Mouse (Mus musculus): ENCODE results near the gene Emb. TPM values are rescaled to one million over a fixed set of nuclear protein-coding genes. Genes with fewer than 3 reads are reported as not detected.

The Emb gene
- total RNA-seq, 4 experiments from 2014 or later = 10.2 to 13.8 (median 12.2) TPM

DNA sequence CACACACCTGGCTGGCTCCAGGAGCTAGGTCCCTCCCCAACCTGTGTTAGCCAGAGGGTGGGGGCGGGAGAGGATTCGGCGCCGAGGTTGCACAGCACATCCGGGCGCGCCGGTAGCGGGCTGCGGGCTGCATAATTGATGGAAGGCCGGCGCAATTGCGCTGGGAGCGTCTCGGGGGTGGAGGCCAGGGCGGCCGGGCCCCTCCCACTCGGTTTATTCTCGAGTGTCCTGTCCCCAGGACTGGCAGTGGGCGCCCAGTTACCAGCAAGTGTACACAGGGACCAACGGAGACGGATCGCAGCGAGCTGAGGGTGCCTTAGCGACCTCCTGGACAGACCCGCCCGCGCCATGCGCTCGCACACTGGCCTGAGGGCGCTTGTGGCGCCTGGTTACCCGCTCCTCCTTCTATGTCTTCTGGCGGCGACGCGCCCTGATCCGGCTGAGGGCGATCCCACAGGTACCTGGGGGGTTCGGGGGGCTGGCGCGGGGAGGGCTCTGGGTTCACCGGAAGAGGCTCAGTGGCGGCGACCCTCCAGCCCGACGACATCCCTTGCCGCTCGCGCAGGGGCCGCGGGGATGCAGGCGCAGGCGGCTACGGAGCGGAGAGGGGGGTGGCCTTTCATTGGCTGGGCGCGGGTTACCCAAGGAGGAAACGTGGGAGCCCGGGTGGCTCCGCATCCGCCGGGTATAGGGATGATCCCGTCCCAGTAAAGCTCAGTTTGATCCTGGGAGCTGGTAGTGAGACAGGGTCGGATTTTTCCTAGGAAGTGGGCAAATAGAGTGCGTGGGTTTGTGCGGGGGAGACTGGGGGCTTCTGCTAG, 12.4 kb downstream of the Emb start, which contains the start of gene Gm17509:
Gene Gm17509 (minus strand): TSS at position 575 of the 821 bp plus-strand sequence.
- no peak for DNase-seq (ENCODE audit: low spot score in 2 of 2)

DNA sequence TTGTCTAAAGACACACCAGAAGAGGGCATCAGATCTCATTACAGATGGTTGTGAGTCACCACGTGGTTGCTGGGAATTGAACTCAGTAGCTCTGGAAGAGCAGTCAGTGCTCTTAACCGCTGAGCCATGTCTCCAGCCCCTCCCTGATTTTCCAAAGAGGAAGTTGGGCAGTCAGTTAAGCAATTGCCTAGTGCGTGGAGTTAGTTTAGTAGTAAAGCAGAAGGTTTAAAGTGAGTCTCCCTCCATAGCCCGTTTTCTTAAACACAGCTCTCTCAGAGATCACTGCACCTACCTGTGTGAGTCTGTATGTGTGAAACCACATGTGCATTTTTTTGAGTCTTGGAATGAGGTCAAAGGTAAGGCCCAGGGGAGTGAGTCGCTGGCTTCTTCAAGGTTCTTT, 14.8 kb downstream of the Emb start:
- no peak for DNase-seq (ENCODE audit: low spot score in 2 of 2)

DNA sequence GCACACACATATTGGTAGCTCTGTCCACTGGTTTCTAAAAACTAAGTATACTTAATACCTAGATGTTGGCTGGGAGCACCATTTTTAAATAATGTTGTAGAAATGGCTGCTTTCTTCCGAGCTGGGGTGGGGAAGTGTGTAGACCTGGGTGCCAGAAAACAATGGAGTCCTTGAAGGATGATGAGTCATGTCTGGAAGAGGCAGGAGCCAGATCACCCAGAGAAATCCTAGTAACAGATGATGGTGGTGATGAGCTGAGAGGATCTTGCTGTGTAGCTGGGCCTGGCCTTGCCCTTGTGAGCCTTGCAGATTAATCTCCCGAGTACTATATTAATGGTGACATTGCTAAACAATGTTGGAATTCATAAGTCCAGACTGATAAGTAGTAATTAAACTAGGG, 16.6 kb downstream of the Emb start:
- DNase-seq (ENCODE audit: low spot score in 2 of 2) = no peak

DNA sequence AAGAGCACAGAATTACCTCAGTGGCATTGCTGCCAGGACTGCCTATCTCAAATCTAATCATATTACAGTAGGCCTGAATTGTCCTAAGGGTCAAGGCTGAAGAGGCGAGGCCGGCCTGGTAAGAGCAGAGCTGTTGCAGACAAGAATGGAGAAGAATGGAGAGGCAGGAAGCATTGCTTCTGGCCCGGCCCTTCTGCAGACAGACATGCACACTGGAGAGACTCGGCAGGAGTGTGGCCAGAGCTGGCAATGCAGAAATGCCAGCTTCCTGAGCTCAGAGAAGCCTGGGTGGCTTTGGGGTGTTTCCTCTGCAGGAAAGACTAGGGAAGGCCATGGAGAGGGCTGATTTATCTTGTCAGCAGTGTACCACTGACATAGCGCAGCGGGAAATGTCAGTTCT, 17.2 kb downstream of the Emb start:
- DNase-seq (ENCODE audit: low spot score in 2 of 2) = no peak

DNA sequence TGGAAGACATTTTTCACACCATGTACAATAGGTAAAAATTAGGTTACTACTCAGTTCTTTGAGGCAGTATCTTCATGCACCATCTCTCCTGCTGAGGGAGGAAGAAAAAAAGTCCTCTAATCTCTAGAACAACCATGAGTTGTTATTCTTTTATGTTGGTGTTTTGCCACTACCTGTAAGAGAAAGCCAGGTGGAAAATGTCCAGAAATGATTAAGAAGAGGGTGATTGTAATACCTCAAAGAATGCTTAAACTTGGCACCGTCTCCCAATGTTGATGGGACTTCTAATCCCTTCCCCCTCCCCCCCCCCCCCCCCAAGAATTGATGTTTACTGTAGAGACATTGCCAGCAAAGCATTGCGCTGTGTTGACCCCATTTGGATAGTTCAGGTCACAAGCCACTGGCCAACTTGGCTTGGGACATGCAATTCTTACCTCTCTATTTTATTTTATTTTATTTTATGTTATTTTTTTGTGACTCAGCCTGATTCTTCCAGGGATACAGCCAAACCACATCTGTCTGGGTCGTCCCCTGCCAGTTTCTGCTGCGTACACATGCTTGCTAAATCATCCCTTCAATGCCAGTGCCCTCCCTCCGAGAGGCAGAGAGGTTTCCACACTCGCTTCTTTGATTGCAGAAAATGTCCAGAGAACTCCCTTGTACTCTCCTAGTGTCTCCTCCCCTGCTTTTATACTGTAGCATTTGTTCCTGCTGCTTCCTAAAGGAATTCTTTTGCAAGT, 22.2 kb downstream of the Emb start:
- DNase-seq (ENCODE audit: low spot score in 2 of 2) = no peak

DNA sequence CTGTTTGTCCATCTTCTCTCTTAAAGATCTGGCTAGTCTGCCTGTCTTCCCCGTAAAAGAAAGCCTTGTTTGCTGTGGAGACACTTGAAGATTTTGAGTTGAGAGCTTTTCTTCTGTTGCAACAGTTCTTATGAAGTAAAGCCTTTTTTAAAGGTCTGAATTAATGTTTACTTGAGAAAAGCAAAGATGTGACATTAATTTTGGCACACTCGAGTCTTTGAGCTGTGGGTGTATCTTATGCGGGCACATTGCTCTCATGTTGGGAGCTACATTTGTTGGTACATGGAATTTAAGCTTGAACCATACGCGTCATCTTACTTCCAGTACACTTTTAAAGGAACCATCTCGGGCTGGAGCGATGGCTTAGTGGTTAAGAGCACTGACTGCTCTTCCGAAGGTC, 25.5 kb downstream of the Emb start:
- no peak for DNase-seq (ENCODE audit: low spot score in 2 of 2)

DNA sequence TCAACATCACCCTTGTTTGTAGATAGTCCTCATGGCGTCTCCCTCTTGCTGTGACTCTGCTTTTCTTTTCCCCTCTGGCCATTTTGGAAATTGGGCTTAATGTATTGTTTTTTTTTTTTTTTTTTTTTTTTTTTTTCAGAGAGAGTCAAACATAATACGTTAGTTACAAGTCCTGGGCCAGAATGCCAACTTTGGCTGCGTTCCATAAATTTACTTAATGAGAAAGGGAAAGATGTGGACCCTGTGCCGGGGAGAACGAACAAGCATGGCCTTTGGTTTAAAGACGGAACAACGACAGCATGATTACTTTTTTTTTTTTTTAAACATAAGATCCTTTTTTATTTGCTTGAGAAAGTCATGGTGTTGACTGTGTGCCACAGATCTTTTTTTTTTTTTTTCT, 26.1 kb downstream of the Emb start:
- DNase-seq (ENCODE audit: low spot score in 2 of 2) = no peak

DNA sequence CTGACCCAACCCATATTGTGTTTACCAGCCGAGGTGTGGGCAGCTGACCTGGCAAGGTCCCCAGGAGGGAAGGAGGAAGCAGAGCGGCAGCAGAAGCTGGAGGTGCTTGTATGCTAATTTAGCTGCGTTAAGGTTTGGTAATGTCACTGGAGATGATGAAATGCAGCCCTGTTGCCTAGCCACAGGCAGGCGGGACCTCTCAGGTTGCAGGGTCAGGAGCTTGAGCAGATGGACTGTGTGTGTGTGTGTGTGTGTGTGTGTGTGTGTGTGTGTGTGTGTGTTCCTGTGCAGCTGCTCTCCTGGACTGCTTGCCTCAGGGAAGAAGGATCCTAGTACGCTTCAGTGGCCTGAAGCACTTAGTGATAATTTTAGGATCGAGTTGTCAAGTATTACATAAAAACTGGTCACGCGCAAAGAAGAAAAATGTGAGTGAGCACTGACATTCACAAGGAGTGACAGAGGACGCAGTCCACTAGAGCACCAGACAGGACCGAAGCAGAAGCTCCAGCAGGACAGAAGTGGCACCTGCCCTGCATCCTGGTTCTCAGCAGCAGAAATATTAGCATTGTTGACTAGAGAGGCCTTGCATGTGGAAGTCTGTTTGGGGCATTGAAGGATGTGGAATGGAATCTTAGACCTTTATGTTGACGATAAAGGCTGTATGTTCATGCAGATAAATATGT, 27.3 kb downstream of the Emb start:
- peak; percentile 57 to 74 for DNase-seq (ENCODE audit: low spot score in 2 of 2)

DNA sequence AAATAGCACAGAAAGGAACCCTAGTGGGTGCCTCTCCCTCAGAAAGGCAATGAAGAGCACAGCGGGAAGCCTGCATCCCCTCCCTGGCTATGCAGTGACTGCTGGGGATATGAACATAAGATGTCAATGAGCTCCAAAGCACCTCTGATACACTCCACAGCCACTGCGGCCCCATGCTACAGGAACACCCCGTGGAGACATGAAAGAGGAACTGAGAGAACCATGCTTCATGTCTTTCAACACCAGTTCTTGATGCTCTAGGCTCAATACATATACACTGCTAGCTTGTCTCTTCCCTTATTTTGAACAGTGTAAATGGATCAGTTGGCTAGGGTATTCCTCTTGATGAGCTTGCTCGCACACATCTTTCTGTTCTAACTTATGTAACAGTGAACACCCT, 28.8 kb downstream of the Emb start:
- no peak for DNase-seq (ENCODE audit: low spot score in 2 of 2)

DNA sequence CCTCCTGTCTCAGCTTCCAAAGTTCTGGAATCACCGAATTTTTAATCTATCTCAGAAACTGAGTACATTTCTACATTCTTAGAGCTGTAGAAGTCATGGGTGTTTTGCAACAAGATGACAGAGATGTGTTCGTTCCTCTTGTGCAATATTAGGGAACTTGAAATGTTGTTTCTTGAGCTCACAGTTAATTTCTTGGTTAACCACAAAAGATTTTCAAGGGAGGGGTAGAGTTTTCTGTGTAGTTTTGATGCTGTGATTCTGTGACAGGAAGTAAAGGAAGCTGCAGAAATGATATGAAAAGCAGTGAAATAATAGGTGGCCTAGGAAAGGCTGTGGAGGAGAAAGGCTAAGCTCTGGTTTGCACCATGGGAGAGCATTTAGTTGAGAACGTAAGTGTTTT, 33.7 kb downstream of the Emb start:
- DNase-seq (ENCODE audit: low spot score in 2 of 2) = no peak

DNA sequence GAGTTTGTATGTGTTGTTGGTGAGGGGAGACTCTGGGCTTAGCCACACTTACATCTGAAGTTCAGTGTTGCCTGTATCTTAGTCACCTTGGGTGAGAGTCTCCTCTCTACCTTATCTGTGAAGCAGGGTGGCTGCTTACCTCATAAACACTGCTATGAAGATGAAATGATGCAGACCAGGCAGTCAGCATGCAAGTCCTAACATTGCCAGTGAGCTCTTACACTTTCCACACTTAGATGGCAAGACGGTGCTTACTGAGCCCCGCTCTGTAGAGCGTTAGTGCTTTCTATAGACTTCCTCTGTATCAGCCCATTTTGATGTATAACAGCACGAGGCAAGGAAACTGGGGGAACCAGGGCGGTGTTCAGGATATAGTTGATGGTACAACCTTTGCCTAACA, 34.3 kb downstream of the Emb start:
- DNase-seq (ENCODE audit: low spot score in 2 of 2) = no peak

DNA sequence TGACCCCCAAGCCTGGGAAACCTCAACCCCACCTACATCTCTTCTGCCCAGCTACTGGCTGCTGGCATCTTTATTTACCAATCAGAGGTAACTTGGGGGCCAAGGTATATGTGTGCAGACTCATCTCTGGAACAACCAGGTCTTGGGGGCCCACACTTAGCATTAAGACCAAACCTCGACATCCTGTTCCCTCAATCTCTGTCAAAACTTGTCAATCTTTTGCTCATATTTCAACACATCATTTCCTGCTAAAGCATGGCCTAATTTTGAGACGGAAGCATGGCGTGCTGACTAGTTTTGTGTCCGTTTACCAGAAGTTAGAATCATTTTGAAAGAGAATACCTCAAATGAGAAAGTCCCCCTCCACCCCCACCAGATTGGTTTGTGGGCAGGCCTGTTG, 52.4 kb downstream of the Emb start:
- DNase-seq (ENCODE audit: low spot score in 2 of 2) = no peak

DNA sequence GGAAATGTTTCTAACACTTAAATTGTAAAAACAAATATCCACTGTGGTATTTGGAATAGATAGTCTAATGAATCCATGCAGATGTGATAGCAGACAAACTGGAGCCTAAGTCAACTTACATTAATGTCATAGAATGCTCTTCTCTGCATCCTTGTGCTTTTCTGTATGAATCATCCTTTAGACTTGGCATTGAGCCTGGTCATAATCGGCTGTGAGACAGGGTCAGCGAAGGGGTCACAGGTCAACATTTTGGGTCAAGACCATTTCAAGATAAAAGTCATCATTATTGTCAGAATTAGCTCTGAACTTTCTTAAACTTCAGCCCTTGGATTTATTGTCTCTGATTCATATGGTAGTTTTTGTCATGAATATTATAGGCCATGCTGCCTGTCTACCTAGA, 57.8 kb downstream of the Emb start:
- no peak for DNase-seq (ENCODE audit: low spot score in 2 of 2)

DNA sequence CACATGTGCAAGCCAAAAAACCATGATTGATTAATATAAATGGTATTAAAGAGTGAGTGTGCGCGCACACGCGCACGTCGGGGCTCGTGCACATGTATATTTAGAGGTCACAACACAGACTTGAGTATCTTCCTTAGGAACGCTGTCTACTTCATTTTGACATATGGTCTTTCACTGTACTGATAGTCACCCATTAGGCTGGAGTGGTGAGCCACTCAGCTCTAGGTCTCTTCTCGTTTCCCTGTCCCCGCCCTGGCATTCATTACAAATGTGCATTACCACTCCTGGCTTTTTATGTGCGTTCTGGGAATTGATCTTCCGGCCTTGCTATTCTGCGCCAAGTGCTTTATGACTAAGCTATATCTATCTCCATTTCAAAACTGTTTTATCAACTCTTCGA, 59.6 kb downstream of the Emb start:
- no peak for DNase-seq (ENCODE audit: low spot score in 2 of 2)

DNA sequence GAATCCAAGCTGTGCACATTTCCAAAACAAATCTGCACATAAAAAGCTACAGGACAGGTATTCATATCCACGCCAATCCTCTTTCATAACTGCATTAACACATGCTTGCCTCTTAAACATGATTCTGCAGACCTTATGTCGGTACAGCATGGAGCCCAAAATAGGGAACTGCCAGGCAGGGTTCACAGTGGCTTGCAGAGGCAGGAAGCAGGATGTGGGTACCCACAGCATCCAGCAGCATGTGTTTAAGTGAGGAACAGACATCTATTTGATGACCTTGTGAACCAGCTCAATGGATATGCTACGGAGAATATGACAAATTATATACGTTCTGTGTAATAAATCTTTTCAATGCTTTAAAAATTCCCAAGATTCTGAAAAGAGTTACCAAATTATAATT, 75.7 kb downstream of the Emb start:
- DNase-seq (ENCODE audit: low spot score in 2 of 2) = no peak

DNA sequence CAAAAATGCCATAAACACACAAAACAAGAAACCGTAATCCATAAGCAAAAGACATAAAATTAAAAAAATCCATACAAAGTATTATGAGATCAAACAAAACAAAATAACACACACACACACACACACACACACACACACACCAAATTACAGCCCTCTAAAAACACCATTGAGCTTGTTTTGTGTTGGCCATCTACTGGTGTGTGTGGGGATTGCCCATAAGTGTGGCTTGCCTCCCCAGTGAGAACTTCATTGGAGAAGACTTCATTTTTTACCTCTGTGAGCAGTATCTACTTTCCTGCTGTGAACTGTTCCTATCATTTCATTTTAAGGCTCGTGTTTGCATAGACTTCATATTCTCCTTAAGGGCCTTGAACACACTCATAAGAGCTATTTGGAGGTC, 78.6 kb downstream of the Emb start:
- DNase-seq (ENCODE audit: low spot score in 2 of 2) = no peak

DNA sequence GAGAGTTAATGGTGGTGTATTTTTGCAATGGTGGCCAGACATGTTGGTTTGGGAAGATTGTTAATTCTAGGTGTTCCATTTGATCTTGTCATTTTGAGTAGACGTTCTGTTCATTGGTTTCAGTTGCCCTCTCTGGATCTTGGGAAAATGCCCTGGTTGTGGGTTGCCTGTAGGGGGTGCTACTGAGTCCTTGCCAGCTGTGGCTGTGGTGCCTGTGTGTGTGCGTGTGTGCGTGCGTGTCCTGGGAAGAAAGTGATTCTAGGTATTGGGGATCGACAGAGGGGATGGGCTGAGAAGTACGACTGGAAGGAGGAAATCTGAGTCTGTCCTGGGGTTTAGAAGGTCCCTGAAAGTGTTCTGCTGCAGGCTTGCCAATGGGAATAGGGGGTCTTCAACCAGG, 79.1 kb downstream of the Emb start:
- no peak for DNase-seq (ENCODE audit: low spot score in 2 of 2)

DNA sequence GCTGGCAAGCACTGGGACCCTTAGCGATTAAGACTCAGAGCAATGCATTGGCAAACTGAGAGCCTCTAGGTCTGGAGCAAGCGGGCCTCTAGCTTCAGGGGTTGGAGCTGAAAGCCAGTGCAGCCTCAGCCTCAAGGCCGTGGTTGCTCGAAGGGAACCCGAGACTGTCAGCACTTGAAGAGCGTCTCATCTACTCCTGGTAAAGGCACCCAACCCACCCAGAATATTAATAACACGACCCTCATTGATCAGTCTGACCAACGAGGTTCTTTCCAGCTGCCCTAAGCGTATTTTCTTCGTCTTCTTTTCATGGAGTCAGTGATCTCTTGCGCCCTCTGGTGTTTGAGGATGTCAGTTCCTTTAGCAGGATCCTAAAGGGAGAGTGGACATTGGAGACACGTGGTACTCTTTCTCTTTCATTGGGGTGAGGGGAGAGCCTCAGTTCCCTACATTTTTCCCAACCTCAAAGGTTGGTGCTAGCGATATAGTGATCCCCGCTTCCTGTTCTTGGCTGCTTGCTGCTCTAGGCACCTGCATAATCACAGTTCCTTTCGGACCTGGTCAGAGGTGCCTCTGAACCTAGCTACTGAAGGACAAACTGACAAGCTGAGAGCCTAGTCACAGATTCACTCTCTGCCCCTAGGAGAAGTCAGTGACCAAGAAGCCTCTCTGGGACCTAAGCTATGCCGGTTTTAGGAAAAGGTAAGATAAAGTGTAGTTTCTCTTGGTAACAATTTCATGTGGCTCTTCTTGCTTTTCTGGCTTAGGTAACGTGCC, 81.3 kb downstream of the Emb start:
- peak; percentile 8 to 31 for DNase-seq (ENCODE audit: low spot score in 2 of 2)

DNA sequence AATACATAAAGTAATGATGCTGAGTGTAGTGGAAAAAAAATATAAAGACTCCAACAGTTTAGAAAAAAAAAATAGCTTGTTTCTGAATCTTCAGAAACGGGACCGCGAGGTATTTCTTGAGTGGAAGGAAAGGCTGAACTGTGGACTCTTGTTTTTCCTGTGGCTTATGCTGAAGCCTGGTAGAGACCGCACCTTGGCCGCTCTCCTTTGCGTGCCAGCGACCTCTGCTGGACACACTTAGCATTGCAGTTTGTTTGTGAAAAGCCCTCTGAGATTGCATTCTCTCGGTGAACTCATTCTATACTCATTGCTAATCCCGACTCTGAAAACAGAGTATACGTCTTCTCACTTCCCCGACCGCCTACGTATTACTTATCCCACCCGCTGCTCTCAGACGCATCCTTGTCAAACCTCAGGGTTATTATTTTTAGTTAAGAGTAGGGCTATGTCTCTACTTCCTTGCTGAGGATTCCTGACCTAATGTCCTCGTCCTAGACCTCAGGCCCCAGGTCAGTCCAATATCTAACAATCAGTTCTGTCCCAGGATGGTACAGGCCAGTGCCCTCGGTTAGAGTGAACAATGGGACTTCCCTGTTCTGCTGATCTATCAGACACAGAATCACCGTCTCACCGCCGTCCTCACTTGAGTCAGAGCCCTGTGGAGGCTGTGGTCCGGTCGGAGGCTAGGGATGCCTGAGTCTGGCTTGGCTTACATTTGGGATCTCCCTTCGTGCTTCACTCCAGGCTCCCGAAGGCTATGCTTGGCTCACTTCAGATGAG, 103.3 kb downstream of the Emb start:
- peak; percentile 17 to 28 for DNase-seq (ENCODE audit: low spot score in 2 of 2)

All from gastrocnemius, adult 8-10 months (tissue).